Mouse (Mus musculus): ENCODE measurements around the gene Fos.

Gene Fos

DNA sequence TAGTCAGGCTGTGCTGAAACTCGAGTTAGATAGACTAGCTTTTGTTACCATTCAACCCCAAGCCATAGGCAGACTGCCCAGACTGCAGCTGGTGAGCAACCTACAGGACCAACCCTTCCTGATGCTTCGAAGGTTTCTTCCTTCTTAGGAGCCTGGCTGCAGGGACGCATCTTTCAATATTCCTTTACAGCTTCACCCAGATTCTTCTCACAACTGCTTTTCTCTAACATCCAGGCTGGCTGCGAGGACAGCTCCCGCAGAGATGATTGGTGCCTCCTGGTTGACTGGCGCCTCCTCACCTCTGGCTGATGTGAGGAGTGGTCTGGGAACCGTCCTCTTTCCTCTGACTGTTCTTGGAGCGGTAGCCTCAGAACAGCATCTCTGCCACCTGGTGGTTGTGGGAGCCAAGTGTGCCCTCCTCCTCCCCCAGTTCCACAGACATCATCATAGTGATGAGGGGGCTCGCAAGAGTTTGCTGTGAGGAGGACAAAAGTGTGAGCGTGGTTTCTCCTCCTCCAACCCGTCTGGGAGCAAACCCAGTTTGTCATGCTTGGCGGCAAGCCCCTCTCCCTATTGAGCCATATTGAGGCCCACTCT, 14.0 kb downstream of the Fos start:
- peak in 1 of 2 experiments; percentile 49 for DNase-seq (ENCODE audit: low spot score in 2 of 2)

DNA sequence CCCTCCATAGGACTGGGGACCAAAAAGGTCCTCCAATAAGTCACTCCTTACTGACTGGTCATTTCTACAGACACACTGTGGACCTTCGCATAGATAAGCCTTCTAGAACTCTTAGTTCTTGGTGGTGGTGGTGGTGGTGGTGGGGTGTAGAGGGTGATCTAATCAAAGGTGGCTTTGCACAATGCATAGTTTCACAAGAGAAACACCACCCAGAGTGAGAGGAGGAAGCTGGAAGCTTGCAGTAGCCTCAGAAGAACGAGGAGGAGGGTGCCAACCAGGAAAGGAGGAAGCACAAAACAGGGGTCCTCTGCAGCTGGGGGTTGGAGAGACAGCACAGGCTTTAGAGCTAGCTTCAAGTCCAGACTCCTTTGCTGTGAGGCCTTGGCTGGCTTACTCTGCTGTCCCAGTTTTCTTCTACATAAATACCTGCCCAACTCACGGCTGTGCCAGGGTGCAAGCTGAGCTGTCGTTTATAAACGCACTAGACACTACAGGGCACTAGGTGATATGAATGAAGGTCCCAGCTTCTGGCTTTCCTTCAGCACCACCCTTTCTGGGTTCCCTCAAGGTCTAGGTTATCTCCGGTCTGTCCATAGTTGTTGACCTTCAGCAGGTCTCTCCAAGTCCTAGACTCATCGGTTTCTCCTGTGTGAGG, 15.7 kb downstream of the Fos start:
- no peak for DNase-seq (ENCODE audit: low spot score in 2 of 2)

DNA sequence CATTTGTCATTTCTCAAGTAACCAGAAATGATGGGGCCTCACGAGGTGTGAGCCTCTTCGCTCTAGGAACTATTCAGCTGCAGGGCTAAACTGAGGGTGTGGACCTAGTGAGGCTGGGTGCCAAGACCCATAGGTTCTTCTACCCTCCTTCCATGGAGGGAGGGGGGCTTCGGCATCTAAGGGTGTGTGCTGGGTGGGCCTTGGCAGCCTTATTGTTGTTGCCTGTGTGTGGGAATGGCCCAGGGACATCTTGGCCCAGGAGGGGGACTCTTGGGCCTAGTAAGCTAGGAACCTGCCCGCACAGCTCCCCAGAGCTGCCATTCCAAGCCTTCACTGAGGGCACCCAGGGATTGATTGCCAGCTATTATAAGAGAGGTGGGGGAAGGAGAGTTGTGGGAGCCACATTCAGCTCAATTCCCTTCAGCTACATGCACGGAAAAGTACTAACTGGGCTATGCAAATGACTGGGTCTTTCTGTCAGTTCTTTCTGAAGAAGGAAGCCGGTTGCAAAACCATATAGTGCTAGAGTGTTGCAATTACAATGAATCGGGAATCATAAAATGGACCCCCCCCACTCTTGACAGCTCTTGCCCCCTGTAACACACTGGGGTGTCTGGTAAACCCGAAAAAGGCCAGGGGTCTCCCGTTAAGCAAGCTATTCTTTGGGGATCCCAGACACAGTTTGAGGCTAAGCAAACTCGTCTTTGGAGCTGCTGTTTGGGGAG, 16.6 kb downstream of the Fos start:
- no peak for DNase-seq (ENCODE audit: low spot score in 2 of 2)

DNA sequence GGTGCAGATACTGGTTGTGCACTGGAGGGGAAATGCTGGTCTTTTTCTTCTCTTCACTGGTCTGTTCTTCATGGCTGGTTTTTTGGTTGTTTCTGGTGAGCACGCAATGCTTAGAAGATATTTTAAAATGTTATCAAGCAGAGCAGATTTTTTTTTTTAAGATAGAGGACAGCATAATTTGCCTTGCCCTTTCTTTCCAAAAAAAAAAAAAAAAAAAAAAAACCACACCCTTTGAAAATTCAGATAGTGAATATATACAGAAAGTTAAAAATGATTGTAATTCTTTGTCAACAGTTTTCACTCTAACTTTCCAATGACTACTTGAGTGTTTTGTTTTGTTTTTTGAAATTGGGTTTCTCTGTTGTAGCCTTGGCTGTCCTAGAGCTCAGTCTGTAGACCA, 17.3 kb downstream of the Fos start:
- DNase-seq (ENCODE audit: low spot score in 2 of 2) = no peak

DNA sequence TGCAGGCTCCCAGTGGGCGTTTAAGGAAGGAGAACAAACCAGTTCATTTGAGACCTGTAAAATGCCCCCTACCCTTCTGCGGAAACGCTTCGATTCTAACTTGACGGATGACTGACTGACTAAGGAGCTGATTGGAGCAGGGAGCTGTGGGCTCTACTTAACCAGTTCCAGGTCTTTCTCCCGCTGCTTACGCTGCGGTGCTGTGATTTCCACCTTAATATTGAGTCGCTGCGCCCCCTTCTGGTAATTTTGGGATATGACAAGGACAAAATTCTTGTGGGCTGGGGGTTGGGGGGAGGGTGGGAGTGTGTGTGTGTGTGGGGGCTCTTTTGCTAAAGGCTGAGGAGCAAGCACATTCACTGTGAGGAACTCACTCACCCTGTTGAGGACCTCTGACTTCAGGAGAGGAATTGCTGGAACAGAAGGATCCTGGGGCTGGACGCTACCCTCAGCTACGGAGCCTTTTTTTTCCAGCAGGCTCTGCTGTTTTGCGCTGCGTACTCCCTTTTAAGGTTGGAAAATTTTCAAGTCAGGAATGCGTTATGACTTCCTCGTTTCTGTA, 18.5 kb downstream of the Fos start:
- peak in 1 of 2 experiments; percentile 32 for DNase-seq (ENCODE audit: low spot score in 2 of 2)

DNA sequence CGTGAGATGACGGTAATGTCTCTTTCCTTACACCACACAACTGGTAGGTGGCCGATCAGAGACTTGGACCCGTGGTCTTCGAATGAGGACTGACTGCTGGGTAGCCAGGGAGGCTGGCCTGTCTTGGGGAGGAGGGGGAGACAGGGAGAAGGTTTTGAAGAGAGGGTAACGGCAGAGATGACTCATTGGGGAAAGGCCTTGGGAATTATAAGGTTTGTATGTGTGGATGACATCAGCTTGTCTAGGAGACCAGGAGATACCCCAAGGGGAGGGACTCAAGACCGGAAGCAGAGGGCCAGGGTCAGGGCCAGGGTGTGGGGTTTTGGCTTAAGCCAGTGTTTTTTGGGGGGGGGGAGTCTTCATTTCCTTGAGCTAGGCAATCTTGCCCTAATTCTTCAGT, 22.6 kb downstream of the Fos start:
- no peak for DNase-seq (ENCODE audit: low spot score in 2 of 2)

DNA sequence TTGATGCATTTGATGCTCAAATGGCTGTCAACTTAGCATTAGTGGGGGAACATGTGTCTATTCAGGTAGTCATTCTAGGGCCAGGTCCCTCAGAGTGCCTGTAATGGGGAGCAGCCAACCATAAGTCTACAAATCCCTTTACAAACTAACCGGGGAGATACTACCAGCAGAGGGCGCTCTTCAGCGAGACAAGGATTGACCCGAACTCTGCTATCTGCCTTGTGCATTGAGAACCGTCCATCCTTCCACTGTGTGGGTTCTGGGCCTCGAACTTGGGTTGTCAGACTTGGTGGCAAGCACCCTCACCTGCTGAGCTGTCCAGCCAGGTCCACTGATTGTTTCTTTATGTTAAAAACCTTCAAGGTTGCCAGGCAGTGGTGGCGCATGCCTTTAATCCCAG, 23.1 kb downstream of the Fos start:
- DNase-seq (ENCODE audit: low spot score in 2 of 2) = peak; percentile 68 to 88

DNA sequence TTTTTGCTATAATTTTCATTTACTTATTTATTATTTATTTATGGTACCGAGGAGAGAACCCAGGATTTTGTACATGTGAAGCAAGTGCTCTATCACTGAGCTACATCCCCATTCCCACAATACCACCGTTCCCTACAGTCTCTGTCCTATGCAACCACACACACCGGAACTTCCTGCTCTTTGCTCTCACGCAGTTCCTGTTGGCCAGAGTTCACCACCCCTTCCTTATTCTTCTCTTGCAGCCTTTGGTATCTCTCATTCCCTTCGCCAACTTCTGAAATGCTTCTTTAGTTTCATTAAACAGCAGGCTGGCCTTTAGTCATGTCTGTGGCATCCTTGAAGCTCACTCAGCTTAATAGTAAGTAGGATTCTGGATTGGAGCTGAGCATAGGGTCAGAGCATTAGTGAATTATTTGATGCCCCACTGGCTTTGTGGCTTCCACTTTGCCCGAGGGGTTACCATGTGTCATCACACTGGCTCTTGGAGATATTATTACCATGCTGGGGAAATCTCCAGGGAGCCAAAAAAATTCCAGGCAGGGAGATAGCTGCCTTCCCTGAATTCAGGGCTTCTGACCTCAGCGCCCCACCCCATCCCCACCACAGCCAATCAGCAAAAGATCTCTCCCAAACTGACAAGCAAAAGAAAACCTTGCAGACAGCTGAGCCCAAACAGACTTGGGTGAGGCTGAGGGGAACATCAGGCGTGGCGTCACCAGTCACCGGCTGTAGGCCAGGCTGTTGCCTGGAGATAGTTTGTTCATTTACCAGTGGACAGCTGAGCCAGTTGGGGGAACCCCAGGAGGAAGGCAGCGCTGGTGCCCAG, 23.8 kb downstream of the Fos start:
- no peak for DNase-seq (ENCODE audit: low spot score in 2 of 2)

DNA sequence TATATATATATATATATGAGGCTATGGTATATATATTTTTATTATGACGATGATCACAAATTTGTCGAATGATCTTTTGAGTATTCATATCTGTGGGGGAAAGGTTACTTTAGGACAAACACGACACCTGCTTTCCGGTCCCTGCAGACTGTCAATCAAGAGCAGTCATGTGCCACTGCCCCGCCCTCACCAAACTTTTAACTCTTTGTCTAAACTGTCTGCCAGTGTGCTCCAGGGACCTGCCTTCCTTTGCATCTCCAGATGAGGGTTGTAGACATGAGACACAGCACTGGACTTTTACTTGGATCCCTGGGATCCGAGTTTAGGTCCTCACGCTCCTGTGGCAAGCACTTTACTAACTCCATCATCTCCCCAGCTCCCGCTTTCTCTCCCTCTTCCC, 25.3 kb downstream of the Fos start:
- no peak for DNase-seq (ENCODE audit: low spot score in 2 of 2)

DNA sequence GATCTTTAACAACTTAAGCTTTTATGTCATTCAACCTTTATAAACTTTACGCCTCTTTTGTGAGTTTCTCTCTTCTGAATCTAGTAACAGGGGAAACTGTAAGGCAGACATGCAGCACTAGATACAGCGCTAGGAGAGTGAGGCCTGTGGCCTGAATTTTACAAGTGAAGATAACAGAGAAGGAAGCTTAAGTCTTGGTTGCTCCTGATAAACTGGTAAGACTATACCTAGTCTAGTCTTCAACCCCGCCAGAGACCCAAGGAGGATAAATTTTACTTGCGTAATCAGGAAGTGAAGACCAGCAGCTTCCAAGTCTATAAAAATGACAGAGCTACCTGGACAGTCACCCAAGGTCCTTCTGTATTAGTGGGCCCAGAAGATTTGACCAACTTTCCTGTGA, 29.0 kb downstream of the Fos start:
- no peak for DNase-seq (ENCODE audit: low spot score in 2 of 2)

DNA sequence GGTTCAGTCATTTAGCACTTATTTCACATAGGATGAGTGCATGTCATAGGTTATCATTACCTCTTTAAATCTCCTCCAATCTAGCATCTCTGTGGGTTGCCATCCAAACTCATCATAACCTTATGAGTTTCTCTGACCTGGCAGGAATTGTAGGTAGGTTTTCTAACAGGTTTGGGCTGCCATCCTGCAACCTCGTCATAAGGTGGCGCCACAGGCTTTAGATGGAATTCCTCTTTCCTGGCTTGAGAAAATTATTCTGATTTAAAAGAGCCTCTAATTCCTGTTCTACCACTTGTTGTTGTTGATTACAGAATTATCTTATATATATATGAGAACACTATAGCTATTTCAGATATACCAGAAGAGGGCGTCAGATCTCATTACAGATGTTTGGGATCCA, 34.5 kb downstream of the Fos start:
- no peak for DNase-seq (ENCODE audit: low spot score in 2 of 2)

DNA sequence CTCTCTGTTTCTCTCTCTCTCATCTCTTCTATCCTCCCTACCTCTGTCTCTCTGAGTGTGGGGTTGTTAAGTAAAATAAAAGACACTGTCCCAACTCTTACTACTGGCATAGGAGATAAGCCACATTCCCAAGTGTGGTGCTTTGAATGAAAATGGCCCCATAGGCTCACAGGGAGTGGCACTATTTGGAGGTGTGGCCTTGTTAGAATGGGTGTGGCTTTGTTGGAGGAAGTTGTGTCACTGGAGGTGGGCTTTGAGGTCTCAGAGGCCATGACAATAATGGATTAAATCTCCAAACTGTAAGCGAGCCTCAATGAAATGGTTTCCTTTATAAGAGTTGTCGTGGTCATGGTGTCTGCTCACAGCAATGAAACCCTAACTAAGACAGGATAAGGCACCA, 36.3 kb downstream of the Fos start:
- no peak for DNase-seq (ENCODE audit: low spot score in 2 of 2)

DNA sequence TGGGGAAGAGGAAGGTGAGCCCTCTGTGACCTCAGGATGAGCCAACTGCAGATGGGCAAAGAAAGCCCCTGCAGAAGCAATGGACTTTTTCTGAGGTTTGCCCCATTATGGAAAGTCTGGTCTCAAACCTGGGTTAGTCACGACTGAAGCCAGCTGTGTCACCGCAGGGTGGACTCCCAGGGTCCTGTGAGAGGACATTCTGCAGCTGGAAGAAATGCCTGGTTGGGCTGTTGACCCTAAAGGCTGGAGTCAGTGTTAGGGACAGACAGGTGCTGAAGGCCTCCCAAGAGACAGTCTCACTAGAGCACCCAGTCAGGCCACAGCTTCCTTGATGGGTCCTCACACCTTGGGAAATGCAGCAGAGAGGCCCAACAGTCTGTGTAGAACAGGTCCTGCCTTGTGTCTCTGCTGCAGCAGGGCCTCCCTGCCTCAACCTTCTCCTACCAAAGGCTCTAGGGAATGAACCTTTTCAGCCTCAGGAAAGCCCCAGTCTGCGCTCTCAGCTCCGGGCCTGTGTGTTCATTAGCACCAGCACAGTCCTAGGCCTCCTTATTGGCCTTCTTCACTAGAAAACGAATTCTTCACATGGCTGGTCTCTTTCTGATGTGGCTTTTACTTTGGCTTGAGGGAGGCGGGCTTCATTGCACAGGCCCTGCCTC, 40.2 kb downstream of the Fos start:
- DNase-seq (ENCODE audit: low spot score in 2 of 2) = no peak

DNA sequence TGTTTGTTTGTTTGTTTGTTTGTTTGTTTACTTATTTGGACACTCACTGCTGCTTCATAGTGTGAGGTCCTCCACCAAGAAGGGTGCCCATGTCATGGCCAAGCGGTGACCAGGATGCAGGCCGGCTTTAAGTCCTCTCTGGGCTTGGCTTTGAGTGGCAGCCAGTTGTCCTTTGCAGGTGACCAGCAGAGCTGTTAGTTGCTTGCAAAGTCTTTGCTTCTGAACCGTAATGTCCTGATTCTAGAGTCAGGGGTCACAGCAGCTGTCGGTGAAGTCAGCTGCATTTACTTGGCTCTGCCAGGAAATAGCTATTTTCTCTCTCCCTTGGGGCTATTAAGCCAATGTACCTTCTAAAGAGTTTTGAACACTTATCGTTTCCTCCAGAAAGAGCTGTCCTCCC, 41.3 kb downstream of the Fos start:
- no peak for DNase-seq (ENCODE audit: low spot score in 2 of 2)

DNA sequence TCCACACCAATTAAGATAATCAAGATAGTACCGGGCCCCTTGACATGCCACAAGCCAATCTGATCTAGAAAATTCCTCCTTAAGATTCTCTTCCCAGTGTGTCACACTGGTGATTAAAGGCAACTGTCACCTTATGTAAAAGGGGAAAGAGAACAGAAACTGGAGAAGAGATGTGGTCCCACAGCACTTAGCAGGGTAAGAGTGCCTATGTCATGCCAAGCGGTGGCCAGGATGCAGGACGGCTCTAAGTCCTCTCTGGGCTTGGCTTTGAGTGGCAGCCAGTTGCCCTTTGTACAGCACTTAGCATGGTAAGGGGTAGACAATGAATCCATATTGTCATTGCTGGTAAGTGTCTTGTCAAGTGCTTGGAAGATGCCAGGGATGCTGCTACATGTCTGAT, 42.2 kb downstream of the Fos start:
- DNase-seq (ENCODE audit: low spot score in 2 of 2) = no peak

DNA sequence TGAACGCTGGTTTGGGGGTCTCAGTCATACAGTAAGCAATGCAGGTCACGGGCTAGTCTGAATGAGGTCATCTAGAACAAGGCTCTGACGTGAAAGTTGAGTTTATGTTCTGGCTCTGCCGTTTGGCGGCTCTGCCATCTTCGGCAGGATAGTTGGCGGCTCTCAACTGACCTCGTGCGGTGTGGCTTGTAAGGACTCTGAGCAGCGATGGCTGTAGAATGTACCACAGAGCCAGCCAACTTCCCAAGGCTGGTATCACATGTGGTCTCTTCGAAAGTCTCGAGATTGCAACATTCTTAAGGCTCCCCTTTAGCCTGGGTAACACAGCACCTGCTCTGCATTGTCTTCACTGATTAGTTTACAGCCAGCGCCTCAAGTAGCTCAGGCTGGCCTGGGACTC, 43.6 kb downstream of the Fos start:
- DNase-seq (ENCODE audit: low spot score in 2 of 2) = no peak

DNA sequence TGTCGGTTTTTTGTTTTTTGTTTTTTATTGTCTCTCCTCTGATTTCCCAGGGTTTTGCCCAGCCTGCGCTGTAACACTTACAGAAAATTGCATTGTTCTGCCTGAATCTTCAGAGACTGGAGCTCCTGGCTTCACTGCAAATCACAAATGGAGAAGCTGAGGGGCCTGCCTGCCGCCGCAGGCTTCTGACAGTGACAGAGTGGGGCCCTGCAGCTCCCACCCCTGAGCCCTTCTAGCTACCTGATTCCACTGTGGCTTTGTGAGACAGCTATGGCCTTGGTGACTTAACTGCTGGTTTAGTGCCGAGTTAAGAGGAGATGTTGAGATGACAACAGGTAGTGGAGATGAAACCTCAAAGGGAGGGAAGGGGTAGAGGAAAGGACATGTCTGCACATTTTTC, 44.3 kb downstream of the Fos start:
- no peak for DNase-seq (ENCODE audit: low spot score in 2 of 2)

DNA sequence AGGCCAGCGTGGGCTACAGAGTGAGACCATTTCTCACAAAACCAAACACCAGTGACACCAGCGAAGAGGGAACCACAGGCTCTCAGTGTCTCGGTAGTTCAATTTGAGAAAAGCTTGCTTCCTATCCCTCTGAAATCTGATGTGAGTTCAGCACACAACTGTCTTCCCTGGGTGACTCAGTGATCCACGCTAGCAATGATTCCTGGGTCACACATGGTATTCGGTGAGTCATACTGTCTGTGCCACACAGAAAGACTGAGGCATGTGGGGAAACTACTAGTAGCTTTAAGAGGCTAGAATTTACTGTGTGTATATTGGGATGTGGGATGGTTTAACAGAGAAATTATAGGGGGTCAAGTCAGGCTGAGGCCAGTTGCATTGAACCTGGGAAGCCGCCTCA, 45.9 kb downstream of the Fos start:
- no peak for DNase-seq (ENCODE audit: low spot score in 2 of 2)

DNA sequence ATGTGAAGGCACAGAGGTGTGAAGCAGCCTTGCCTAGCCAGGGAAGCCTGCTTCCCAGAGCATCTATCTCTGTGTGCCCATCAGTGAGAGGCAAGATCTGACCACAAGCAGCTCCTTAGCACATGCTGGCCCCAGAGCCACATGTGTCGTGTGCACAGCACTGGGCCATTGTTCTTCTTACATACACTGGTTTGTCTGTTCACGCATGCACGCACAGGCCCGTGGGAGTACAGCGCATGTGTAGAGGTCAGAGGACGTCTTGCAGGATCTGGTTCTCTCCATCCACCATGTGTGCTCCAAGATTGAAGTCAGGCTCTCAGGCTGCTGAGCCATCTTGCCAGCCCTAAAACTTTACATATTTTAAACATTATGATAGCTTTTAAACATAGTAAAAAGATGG, 47.4 kb downstream of the Fos start:
- DNase-seq (ENCODE audit: low spot score in 2 of 2) = no peak

DNA sequence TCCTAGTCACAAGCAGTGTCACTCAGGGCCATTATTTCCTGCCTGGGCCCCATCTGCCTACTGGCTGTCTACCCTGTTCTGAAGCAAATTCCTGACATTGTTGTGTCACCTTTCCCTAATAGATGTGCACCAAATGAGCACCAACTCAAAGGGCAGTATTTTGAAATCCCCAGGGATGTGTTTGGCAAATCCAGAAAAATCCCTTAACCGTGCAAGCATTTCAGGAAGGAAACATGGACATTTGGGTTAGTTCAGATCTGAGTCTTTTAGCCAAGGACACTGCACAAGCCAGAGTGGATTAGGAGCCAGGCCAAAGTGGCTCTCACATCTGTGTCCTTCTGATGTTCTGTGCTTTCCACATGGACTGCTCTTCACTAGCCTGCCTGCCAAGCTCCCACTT, 48.0 kb downstream of the Fos start:
- no peak for DNase-seq (ENCODE audit: low spot score in 2 of 2)

DNA sequence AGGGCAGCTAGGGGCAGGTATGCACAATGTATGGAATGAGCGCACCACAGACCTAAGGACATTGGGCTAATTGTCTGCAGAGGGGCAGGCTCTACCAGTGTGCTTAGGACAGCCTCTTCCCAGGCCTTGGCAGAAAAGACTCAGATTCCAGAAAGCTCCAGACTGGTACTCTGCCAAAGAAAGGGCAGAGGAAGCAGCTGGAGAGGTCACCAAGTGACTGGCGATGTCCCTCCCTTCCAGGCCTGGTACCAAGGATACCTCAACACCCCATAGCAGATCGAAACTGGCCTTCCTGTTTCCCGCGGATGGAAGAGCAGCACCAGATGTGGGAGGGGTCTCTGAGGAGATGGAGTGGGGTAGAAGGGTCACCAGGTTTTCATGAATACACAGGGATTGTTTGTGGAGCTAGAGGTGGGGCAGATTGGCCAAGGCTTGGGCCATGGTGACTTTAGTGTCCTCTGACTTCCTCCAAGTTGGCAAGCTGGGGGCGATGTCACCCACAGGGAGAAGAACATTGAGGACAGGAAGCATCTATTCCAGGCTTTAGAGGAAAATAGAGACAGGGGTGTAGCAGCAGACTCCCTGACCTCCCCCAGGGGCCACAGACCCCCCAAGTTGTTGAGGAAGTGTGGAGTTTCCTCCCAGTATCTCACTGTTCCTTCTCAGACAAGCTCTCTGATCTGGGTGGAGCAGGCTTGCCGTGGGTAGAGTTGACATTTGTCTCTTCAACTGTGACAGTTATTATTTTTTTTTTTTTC, 49.1 kb downstream of the Fos start:
- DNase-seq (ENCODE audit: low spot score in 2 of 2) = no peak

All from spleen, postnatal 4 days (tissue).